Mouse (Mus musculus): ENCODE results near the gene Inmt.

- TF ChIP-seq CTCF (IDR thresholded peaks at IDR 0.05; ENCODE audit: extremely low read depth, insufficient read depth, low read length) (no peak), POLR2A (IDR thresholded peaks at IDR 0.05; ENCODE audit: extremely low read depth, insufficient read depth, low read length) (no peak)
Observed at GRCm38 (mm10) chr6:55163046-55163584, 11.7 kb downstream of the Inmt start.

Data from cortical plate, adult 2 months (tissue).